Mouse (Mus musculus) embryonic facial prominence, embryonic 15.5 days (tissue): Measurements from ENCODE around the gene Tjp3. TPM values are rescaled to one million over a fixed set of nuclear protein-coding genes. Genes with fewer than 3 reads are reported as not detected.

ENCODE experiments used
- ATAC-seq: fragments of 200-750 bp; cut with Nextera tagmentation; 2 replicates; pipeline ENCODE4 v1.8.0; 2017; ENCODE audit warnings: low read depth, moderate TSS enrichment; ENCODE audit not compliant: insufficient number of reproducible peaks, low FRiP score, low TSS enrichment
- H3K27ac ChIP-seq: fragments of 300-500 bp; sonication (generic); replicated peaks from 2 replicates; pipeline ENCODE4 v1.5.1; 2015; ENCODE audit warnings: mild to moderate bottlenecking, inconsistent platforms
- H3K27me3 ChIP-seq: fragments of 300-500 bp; sonication (generic); 2 replicates; pipeline ENCODE4 v1.6.1; 2015; ENCODE audit warnings: inconsistent platforms
- H3K36me3 ChIP-seq: fragments of 300-500 bp; sonication (generic); 2 replicates; pipeline ENCODE4 v1.6.1; 2015; ENCODE audit warnings: mild to moderate bottlenecking, inconsistent platforms
- H3K4me1 ChIP-seq: fragments of 300-500 bp; sonication (generic); 2 replicates; pipeline ENCODE4 v1.6.1; 2015; ENCODE audit warnings: inconsistent platforms
- H3K4me2 ChIP-seq: fragments of 300-500 bp; sonication (generic); replicated peaks from 2 replicates; pipeline ENCODE4 v1.6.1; 2015; ENCODE audit warnings: mild to moderate bottlenecking, inconsistent platforms
- H3K4me3 ChIP-seq: fragments of 300-500 bp; sonication (generic); replicated peaks from 2 replicates; pipeline ENCODE4 v1.5.1; 2015; ENCODE audit warnings: mild to moderate bottlenecking, inconsistent platforms
- H3K9ac ChIP-seq: fragments of 300-500 bp; sonication (generic); 2 replicates; pipeline ENCODE4 v1.6.1; 2015; ENCODE audit warnings: inconsistent platforms
- H3K9me3 ChIP-seq: fragments of 300-500 bp; sonication (generic); replicated peaks from 2 replicates; pipeline ENCODE4 v1.6.1; 2016; ENCODE audit warnings: inconsistent platforms
- WGBS: fragments of 180-500 bp; shearing (Covaris S2); methylation state at CpG from one replicate; pipeline ENCODE4 v1.1.7; 2015; 5-methylcytosine and 5-hydroxymethylcytosine counted together
- polyA plus RNA-seq: library from polyadenylated mRNA; unstranded; fragments of >200 nt; fragmentation: Nextera tagmentation; extraction: Ambion mirVana; gene quantifications from 2 replicates; pipeline ENCODE4 v1.2.1, GENCODE M21; 2015

Gene Tjp3
- polyA plus RNA-seq, 1 experiment from 2014 or later = 22.6 TPM

GRCm38 (mm10) chr10:81295185-81295584 is 3.8 kb upstream of the Tjp3 start:
- Histone ChIP-seq H3K27ac (no peak overlapping the region), H3K4me1 (peaks cover 55% of the 10 kb centered on the region), H3K4me3 (no peak overlapping the region), H3K4me2 (no peak overlapping the region), H3K36me3 (no peaks in the 10 kb centered on the region), H3K9ac (no peak overlapping the region), H3K27me3 (peaks cover 15% of the 10 kb centered on the region), H3K9me3 (no peaks in the 10 kb centered on the region)
- 86% methylated on average over 6 of the region's 6 CpGs for WGBS
- no peak for ATAC-seq

- H3K4me2 ChIP-seq = peak overlapping the region; percentile 88
- peaks cover 20% of the 10 kb centered on the region for H3K27me3 ChIP-seq
- 40% methylated on average over 8 of the region's 8 CpGs for WGBS
- 0 out of 2 replicates have a peak overlapping the region, but pooled peaks have one; percentile 63 for H3K9ac ChIP-seq
- no peak for ATAC-seq
- no peaks in the 10 kb centered on the region for H3K9me3 ChIP-seq
- no peak overlapping the region for H3K27ac ChIP-seq
- H3K4me3 ChIP-seq = peak overlapping the region; percentile 75
- no peaks in the 10 kb centered on the region for H3K36me3 ChIP-seq
- peaks cover 56% of the 10 kb centered on the region for H3K4me1 ChIP-seq
Measured at GRCm38 (mm10) chr10:81294442-81294841, 3.1 kb upstream of the Tjp3 start.

GRCm38 (mm10) chr10:81293334-81294030 is 2.1 kb upstream of the Tjp3 start:
- H3K9ac ChIP-seq = peak overlapping the region; percentile 63
- no peak for ATAC-seq
- peak overlapping the region; percentile 75 for H3K4me3 ChIP-seq
- peak overlapping the region; percentile 88 for H3K4me2 ChIP-seq
- no peaks in the 10 kb centered on the region for H3K9me3 ChIP-seq
- H3K27ac ChIP-seq = peak overlapping the region; percentile 87
- 3% methylated on average over 25 of the region's 25 CpGs for WGBS
- H3K36me3 ChIP-seq = no peaks in the 10 kb centered on the region
- H3K27me3 ChIP-seq = peaks cover 20% of the 10 kb centered on the region
- peaks cover 52% of the 10 kb centered on the region for H3K4me1 ChIP-seq

GRCm38 (mm10) chr10:81292554-81293333 is 1.4 kb upstream of the Tjp3 start, which contains the start of gene Pip5k1c:
Gene Pip5k1c, plus strand, starts transcription at chr10:81292963.
- H3K4me3 ChIP-seq = peak within 1 kb of the TSS; percentile 75
- H3K27ac ChIP-seq = peak within 1 kb of the TSS; percentile 87
- H3K9me3 ChIP-seq = no peaks in the 10 kb centered on the region
- under 1% methylated on average over 78 of the region's 80 CpGs for WGBS
- peaks cover 51% of the 10 kb centered on the region for H3K4me1 ChIP-seq
- ATAC-seq = peak; percentile 95
- H3K27me3 ChIP-seq = peaks cover 20% of the 10 kb centered on the region
- peak within 1 kb of the TSS; percentile 88 for H3K4me2 ChIP-seq
- no peaks in the 10 kb centered on the region for H3K36me3 ChIP-seq
- H3K9ac ChIP-seq = peak within 1 kb of the TSS; percentile 63

GRCm38 (mm10) chr10:81290698-81291460 is 502 bp downstream of the Tjp3 start:
- H3K9ac ChIP-seq = no peak overlapping the region

GRCm38 (mm10) chr10:81289811-81290210 is 1.6 kb downstream of the Tjp3 start:
- Histone ChIP-seq H3K27ac (no peak overlapping the region), H3K4me1 (peaks cover 45% of the 10 kb centered on the region), H3K4me3 (no peak overlapping the region; the same call in 1 of the 2 replicates), H3K9me3 (no peaks in the 10 kb centered on the region), H3K27me3 (peaks cover 28% of the 10 kb centered on the region), H3K9ac (no peak overlapping the region), H3K36me3 (no peaks in the 10 kb centered on the region), H3K4me2 (no peak overlapping the region)
- ATAC-seq = no peak
- 59% methylated on average over 14 of the region's 14 CpGs for WGBS

More at GRCm38 (mm10) chr10:81290698-81291460, 502 bp downstream of the Tjp3 start:
- Histone ChIP-seq H3K4me1 (peaks cover 47% of the 10 kb centered on the region), H3K4me3 (peak overlapping the region; percentile 19), H3K36me3 (no peaks in the 10 kb centered on the region), H3K27me3 (peaks cover 20% of the 10 kb centered on the region), H3K4me2 (peak overlapping the region; percentile 24), H3K9me3 (no peaks in the 10 kb centered on the region), H3K27ac (peak overlapping the region; percentile 75)
- WGBS = 10% methylated on average over 24 of the region's 24 CpGs
- ATAC-seq = no peak

- ATAC-seq = no peak
- Histone ChIP-seq H3K9ac (no peak overlapping the region), H3K4me1 (peaks cover 44% of the 10 kb centered on the region), H3K4me3 (no peak overlapping the region), H3K27me3 (peaks cover 33% of the 10 kb centered on the region), H3K27ac (0 out of 2 replicates have a peak overlapping the region, but pooled peaks have one; percentile 34), H3K4me2 (no peak overlapping the region), H3K9me3 (no peaks in the 10 kb centered on the region), H3K36me3 (no peaks in the 10 kb centered on the region)
- WGBS = 6% methylated on average over 7 of the region's 7 CpGs
Measured at GRCm38 (mm10) chr10:81289278-81289677, 2.1 kb downstream of the Tjp3 start.

GRCm38 (mm10) chr10:81288601-81289000 is 2.8 kb downstream of the Tjp3 start:
- no peaks in the 10 kb centered on the region for H3K36me3 ChIP-seq
- no peak overlapping the region for H3K27ac ChIP-seq
- H3K4me1 ChIP-seq = peaks cover 44% of the 10 kb centered on the region
- peaks cover 40% of the 10 kb centered on the region for H3K27me3 ChIP-seq
- H3K9ac ChIP-seq = no peak overlapping the region
- no peak overlapping the region for H3K4me3 ChIP-seq
- no peaks in the 10 kb centered on the region for H3K9me3 ChIP-seq
- no peak overlapping the region for H3K4me2 ChIP-seq
- ATAC-seq = no peak
- 27% methylated on average over 6 of the region's 6 CpGs for WGBS

- ATAC-seq = no peak
- Histone ChIP-seq H3K4me2 (no peak overlapping the region), H3K27ac (no peak overlapping the region), H3K36me3 (no peaks in the 10 kb centered on the region), H3K27me3 (peaks cover 47% of the 10 kb centered on the region), H3K9ac (no peak overlapping the region), H3K9me3 (no peaks in the 10 kb centered on the region), H3K4me3 (no peak overlapping the region), H3K4me1 (peaks cover 41% of the 10 kb centered on the region)
- WGBS = 59% methylated on average over 8 of the region's 8 CpGs
Measured at GRCm38 (mm10) chr10:81287513-81288157, 3.7 kb downstream of the Tjp3 start.

- no peak overlapping the region for H3K9ac ChIP-seq
- no peak overlapping the region for H3K4me3 ChIP-seq
- ATAC-seq = no peak
- no peaks in the 10 kb centered on the region for H3K9me3 ChIP-seq
- H3K27me3 ChIP-seq = peaks cover 50% of the 10 kb centered on the region
- 33% methylated on average over 6 of the region's 6 CpGs for WGBS
- no peaks in the 10 kb centered on the region for H3K36me3 ChIP-seq
- H3K4me1 ChIP-seq = peaks cover 38% of the 10 kb centered on the region
- H3K27ac ChIP-seq = no peak overlapping the region
- peak overlapping the region; percentile 74; the same call in 1 of the 2 replicates for H3K4me2 ChIP-seq
Measured at GRCm38 (mm10) chr10:81286586-81286985, 4.8 kb downstream of the Tjp3 start.
